Mouse (Mus musculus) Patski (cell line): ENCODE measurements around the gene Adprhl2. TPM values are rescaled to one million over a fixed set of nuclear protein-coding genes. Genes with fewer than 3 reads are reported as not detected.

Experiments used
- ATAC-seq: fragments of 100-300 bp; one replicate; pipeline ENCODE4 v1.8.0; 2021
- CTCF ChIA-PET: fragments of 350-600 bp; sonication (Branson Sonifier 250); formaldehyde crosslinking; loops from one replicate; lab custom pipeline; 2022; ENCODE audit warnings: inconsistent platforms; lab: Charles Lee
- POLR2A ChIA-PET: fragments of 350-600 bp; sonication (Branson Sonifier 250); formaldehyde crosslinking; loops from one replicate; lab custom pipeline; 2022; ENCODE audit warnings: antibody characterized with exemption, inconsistent platforms; lab: Charles Lee
- DNase-seq: peaks from one replicate; pipeline ENCODE4 v3.0.0-alpha.2; 2011; ENCODE audit warnings: low read depth, low spot score
- H3K27me3 ChIP-seq: fragments of 371-371 bp; one replicate; pipeline ENCODE4 v1.5.1; 2021
- CTCF ChIP-seq: fragments of 100-300 bp; IDR thresholded peaks from one replicate; pipeline ENCODE4 v1.5.1; 2021
- in situ Hi-C: fragments of 300-500 bp; cut with MboI; formaldehyde crosslinking; loops from 3 replicates; pipeline ENCODE4 v1.11.1; 2018; ENCODE audit warnings: low pct_unique_long_range_greater_than_20kb, mixed read lengths
- polyA plus RNA-seq: library from polyadenylated mRNA; unstranded; gene quantifications from one replicate; pipeline ENCODE4 v1.2.3, GENCODE M21; 2021

The Adprhl2 gene
- 32.5 TPM for polyA plus RNA-seq

DNA sequence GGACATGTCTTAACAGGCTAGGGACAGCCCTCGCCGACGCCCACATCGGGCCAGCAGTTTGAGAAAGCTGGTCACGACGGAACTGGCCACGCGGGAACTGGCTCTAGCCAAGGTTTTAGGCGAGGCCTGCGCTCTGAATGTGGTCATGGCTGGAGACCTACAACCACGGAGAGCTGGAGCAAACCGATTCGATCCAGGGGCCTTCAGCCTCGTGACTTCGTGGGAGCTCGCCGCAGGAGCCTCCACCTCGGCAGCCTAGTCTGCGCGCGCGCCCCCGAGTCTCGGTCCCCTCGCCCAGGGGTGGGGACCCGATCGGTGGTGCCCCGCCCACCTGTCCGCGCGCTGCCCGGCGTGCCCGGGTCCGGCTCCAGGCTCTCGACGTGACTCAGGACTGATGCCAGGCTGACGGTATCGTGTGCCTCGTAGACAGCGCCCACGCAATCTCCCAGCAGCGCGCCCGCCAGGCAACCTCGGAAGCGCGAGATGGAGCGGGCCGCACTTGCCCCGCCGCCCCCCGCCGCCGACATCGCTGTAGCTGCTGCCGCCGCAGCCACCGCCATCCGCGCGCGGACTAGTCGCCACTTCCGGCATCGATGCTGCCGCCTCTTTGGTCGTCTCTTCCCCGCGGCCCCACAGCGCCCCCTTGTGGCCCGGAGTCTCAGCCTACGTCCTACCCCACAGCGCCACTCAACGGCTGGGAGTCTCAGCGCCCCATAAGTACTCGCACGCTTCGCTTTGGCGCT, at the start of gene Adprhl2:
TSS of gene Adprhl2 (minus strand) at position 593 of the 743 bp plus-strand sequence.
- CTCF ChIA-PET, result interaction anchor here (0.6 to 2.0 kb wide), 8 partner anchors 8 to 159 kb away, joined by 3 to 8 read pairs (median 3); partner anchors contain the start of gene Trappc3
- ATAC-seq, result peak; percentile 78
- no peak for TF ChIP-seq CTCF
- POLR2A ChIA-PET, result interaction anchor here (0.6 to 1.9 kb wide), 2 partner anchors 9 to 196 kb away, joined by 3 to 7 read pairs; no protein-coding TSS in a partner anchor
- in situ Hi-C loops, result no loop called here
- H3K27me3 ChIP-seq, result no peaks in the 10 kb centered on the region
- peak; percentile 68 for DNase-seq

DNA sequence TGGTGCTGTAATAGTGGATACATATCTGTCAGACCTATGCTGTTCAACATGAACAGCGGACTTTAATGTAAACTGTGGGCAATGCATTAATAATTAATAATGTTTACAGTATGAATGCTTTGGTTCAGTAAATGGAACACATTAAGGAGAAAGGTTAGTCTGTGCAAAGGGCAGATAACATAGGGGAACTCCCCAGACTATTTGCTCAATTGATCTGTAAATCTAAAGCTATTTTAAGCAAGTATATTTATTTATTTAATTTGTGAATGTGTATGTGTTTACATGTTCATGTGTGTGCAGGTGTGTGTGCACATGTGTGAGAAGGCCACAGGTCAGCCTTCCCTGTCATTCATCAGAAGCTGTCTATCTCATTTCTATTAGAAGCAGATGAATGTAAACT, 38.6 kb upstream of the Adprhl2 start:
- TF ChIP-seq CTCF, result no peak
- ATAC-seq, result no peak
- ChIA-PET CTCF (interaction anchor here (1.4 kb wide), 1 partner anchor 20 kb away, joined by 4 read pairs; no protein-coding TSS in a partner anchor), POLR2A (no interaction called here)
- H3K27me3 ChIP-seq, result no peaks in the 10 kb centered on the region
- in situ Hi-C loops, result no loop called here
- DNase-seq, result no peak

DNA sequence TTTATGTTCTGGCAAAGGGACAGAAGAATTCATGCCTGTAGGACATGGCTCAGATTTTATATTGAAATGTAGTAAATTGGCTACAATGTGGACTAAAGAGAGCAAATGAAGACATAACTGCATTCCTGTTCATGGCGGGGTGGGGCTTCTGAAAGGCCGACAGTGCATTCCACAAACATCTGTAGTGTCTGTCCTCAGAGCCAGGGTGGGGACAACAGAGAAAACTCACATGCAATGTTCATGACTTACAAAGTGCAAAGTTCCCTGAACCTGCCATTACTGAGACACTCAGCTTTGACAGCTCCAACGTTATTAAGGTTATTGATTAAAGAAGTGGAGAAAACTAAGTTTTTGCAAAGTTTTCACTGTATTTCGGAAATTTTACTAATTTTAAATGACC, 21.9 kb upstream of the Adprhl2 start:
- ATAC-seq (no peak), DNase-seq (no peak)
- CTCF ChIA-PET, result no interaction called here
- H3K27me3 ChIP-seq, result no peaks in the 10 kb centered on the region
- TF ChIP-seq CTCF, result no peak
- in situ Hi-C loops, result no loop called here
- POLR2A ChIA-PET, result no interaction called here

DNA sequence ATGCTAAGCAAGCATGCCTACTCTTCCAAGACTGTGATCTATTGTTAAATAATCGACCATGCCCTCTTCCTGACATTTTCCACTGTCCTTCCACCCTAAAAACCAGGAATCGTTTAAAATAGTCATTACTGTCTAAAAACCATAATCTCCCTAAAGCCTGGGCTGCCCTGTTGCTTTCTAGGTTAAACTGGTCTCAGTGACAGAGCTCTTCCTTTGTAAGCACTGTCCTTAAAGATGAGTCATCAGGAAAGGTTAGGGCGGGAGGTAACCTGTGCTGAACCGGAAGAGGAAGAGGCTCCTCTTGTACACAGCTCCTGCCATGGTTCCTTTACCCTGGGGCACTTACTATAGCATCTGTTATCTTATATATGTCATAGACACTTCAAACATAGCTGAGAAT, 18.0 kb upstream of the Adprhl2 start:
- DNase-seq, result no peak
- in situ Hi-C loops, result no loop called here
- no peaks in the 10 kb centered on the region for H3K27me3 ChIP-seq
- ATAC-seq, result no peak
- no peak for TF ChIP-seq CTCF
- ChIA-PET POLR2A (interaction anchor here (1.3 kb wide), 1 partner anchor 9 kb away, joined by 5 read pairs; no protein-coding TSS in a partner anchor), CTCF (interaction anchor here (1.8 to 2.2 kb wide), 2 partner anchors 13 to 21 kb away, joined by 4 to 6 read pairs; no protein-coding TSS in a partner anchor)

DNA sequence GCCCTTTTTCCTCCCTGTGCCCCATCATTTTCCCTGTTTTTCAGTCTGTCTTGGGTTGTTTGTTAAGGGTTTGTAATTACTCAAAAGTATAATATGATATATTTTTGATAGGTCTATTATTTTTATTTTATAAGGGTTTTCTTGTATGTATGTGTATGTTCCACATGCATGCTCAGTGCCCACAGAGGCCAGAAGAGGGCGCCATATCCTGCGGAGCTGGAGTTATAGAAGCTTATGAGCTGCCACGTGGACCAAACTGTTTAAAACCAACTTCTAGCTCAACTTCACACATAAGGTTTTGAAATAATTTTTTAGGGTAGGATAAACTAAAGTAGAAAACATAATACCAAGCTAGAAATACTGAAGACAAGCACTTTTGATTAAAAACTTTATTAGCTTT, 10.9 kb upstream of the Adprhl2 start:
- ATAC-seq (no peak), DNase-seq (no peak)
- TF ChIP-seq CTCF, result peak; percentile 27
- in situ Hi-C loops, result no loop called here
- CTCF ChIA-PET, result interaction anchor here (1.3 to 1.7 kb wide), 2 partner anchors 10 to 11 kb away, joined by 5 to 8 read pairs; partner anchors contain the start of gene Adprhl2
- POLR2A ChIA-PET, result no interaction called here
- no peaks in the 10 kb centered on the region for H3K27me3 ChIP-seq

DNA sequence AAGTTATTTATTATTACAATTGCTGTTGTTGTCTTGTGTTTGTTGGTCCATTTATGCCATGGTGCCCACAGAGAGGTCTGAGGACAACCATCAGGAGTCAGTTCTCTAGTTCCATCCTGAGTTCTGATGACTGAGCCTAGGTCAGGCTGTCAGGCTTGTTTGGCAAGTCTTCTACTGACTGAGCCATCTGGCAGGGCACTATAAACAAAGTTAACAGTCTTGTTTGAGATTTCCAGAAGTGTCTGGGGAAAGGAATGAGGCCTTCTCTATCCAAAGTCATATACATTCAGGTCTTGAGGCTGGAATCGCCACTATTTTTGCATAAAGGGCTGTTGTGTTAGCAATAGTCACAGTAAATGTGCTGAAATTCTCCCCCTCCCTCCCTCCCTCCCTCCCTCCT, 10.2 kb upstream of the Adprhl2 start:
- TF ChIP-seq CTCF, result no peak
- in situ Hi-C loops, result no loop called here
- DNase-seq (no peak), ATAC-seq (no peak)
- ChIA-PET POLR2A (no interaction called here), CTCF (interaction anchor here (1.7 kb wide), 1 partner anchor 10 kb away, joined by 5 read pairs; the partner anchor contains the start of gene Adprhl2)
- H3K27me3 ChIP-seq, result no peaks in the 10 kb centered on the region

DNA sequence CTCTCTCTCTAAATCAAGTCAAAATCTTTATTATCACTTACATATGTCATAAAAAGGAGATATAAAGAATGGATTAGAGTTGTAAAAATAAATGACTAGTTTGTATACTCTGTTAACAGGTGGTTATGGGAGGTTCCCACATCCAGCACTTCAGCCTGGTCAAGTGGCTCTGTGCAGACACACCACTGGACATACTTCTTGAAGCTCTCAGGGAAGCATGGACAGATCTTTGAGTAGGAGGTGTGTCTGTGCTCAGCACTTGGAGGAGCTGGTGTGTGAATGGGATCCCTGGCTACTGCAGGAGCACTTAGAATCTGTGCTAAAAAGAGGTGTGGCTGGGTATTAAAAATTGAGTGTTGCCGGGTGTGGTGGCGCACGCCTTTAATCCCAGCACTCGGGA, 8.8 kb upstream of the Adprhl2 start:
- TF ChIP-seq CTCF, result no peak
- in situ Hi-C loops, result no loop called here
- ATAC-seq, result no peak

DNA sequence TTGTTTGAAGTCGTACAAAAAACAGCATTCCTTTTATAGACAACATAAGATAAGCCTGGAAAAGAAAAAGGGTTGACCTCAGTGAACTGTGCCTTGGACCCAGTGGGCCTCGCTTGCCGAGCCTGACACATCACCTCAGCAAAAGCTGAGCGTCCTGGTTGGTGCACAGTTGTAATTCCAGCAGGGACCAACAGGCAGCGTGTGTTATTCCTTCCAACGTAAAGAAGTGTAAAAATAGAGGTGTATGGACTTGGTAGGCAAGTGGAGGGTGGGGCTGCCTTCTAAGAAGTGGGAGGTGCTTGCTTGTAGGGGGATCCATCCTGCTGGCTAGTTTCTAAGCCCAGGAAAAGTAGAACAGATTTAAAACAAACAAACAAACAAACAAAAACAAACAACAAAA, 4.5 kb upstream of the Adprhl2 start:
- no peak for TF ChIP-seq CTCF
- CTCF ChIA-PET, result interaction anchor here (1.5 kb wide), 1 partner anchor 13 kb away, joined by 6 read pairs; no protein-coding TSS in a partner anchor
- DNase-seq, result no peak
- in situ Hi-C loops, result no loop called here
- ATAC-seq, result no peak
- POLR2A ChIA-PET, result no interaction called here
- H3K27me3 ChIP-seq, result no peaks in the 10 kb centered on the region

More for the DNA sequence above, 8.8 kb upstream of the Adprhl2 start:
- H3K27me3 ChIP-seq, result no peaks in the 10 kb centered on the region
- CTCF ChIA-PET, result interaction anchor here (1.7 kb wide), 1 partner anchor 9 kb away, joined by 5 read pairs; the partner anchor contains the start of gene Adprhl2
- POLR2A ChIA-PET, result no interaction called here
- DNase-seq, result no peak

DNA sequence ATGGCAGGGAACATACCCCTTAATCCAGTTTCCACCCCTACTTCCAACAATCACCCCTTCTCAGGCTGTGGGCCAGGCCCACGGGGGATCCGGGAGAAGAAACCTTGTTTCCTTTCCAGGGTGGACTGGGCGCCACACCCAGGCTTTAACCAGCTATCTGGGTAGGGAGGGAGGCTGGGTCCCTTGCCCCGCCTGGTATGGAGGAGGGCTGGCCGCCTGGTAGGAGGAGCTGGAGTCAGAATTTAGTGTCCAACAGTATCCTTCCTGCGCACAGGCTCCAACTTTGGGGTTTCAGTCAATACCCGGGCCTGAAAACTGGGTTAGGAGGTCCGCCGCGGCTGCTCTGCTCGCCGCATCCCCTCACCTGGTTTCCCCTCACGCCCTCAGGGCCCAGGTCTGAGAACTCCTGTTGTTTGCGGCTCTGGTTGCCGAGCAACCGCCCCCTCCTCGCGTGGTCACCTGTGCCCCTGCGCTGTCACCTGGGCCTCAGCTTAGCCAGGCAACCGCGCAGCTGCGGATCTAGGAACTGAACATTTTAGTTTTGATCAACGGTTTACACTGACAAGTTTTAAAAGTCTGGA, 3.9 kb upstream of the Adprhl2 start, which contains the start of gene Tekt2:
TSS of gene Tekt2 (minus strand) at position 408 of the 581 bp plus-strand sequence.
- in situ Hi-C loops, result no loop called here
- ChIA-PET POLR2A (no interaction called here), CTCF (no interaction called here)
- no peak for TF ChIP-seq CTCF
- no peak for DNase-seq
- no peak for ATAC-seq
- H3K27me3 ChIP-seq, result no peaks in the 10 kb centered on the region

DNA sequence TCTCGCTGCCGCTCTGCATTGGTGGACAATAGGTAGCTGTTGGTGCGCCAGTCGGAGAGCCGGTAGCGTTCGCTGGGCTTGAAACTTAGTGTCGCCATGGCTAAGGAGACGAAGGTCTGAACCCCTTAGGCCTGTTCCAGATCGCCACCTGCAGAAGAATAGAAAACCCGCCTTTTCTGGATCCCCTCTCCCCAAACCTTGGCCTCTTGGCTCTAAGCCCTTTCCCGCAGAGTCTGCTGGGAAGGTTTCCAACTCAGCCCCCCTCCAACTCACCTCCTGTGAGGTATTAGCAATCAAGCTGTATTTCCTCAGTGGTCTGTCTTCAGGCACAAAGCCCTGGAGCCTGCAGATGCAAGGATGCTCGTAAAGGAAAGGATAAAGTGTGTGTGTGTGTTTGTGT, 3.4 kb upstream of the Adprhl2 start:
- ChIA-PET POLR2A (no interaction called here), CTCF (no interaction called here)
- ATAC-seq (no peak), DNase-seq (no peak)
- no peaks in the 10 kb centered on the region for H3K27me3 ChIP-seq
- no peak for TF ChIP-seq CTCF
- in situ Hi-C loops, result no loop called here
